ENCODE assay signal across 8 mouse cellular contexts in genomic region chr11:120722067-120722630, GRCm38 (mm10). TPM values are rescaled to one million over a fixed set of nuclear protein-coding genes. Genes with fewer than 3 reads are reported as not detected.
DNase-seq lines count a peak whose midpoint lies in the region; ATAC-seq and TF ChIP-seq lines count a peak whose summit lies in the region.
"Had no signal": no experiment of that assay in that cellular context is flagged by ENCODE, and none has a peak within 500 bp of the region (broad histone marks: within the 10 kb centered on the region; RNA-seq: fewer than 3 reads in every experiment).

No protein-coding gene starts in this region.

- peak overlapping the region; percentile 99 for H3K4me2 ChIP-seq in neural tube, embryonic 11.5 days (ENCODE audit: low read depth)
- H3K4me2 ChIP-seq in forebrain, embryonic 14.5 days (ENCODE audit: low read length) = peak overlapping the region; percentile 95

- no peak overlapping the region for H3K27ac ChIP-seq in neural tube, embryonic 11.5 days (ENCODE audit: low read depth, low read length)
- no peak overlapping the region for H3K27ac ChIP-seq in forebrain, embryonic 14.5 days (ENCODE audit: low read depth, low read length)
- peak overlapping the region; percentile 74 for H3K27ac ChIP-seq in limb, embryonic 10.5 days
- no peak overlapping the region for H3K27ac ChIP-seq in small intestine, adult 2 months (ENCODE audit: insufficient read depth, low read depth, low read length)

- intact Hi-C loops in left cerebral cortex, postnatal 25 days (cut with DNase I) = loop anchor here (5.0 kb wide), 1 partner anchor 320 kb away; no protein-coding TSS in a partner anchor

- peak overlapping the region; percentile 82 for H3K9ac ChIP-seq in neural tube, embryonic 11.5 days (ENCODE audit: low read length)
- H3K9ac ChIP-seq in forebrain, embryonic 14.5 days (ENCODE audit: low read length) = peak overlapping the region; percentile 84

- H3K4me3 ChIP-seq in neural tube, embryonic 11.5 days (ENCODE audit: low read depth, low read length) = peak overlapping the region; percentile 60
- peak overlapping the region; percentile 64 for H3K4me3 ChIP-seq in forebrain, embryonic 14.5 days (ENCODE audit: low read depth, low read length)
- peak overlapping the region; percentile 75 for H3K4me3 ChIP-seq in limb, embryonic 10.5 days
- peak overlapping the region; percentile 62 for H3K4me3 ChIP-seq in small intestine, adult 2 months (ENCODE audit: low read depth, low read length)

- no peak for TF ChIP-seq CTCF in small intestine, adult 2 months (IDR thresholded peaks at IDR 0.05; ENCODE audit: extremely low read depth, insufficient read length, insufficient replicate concordance, low read depth, low read length)

- no peak for ATAC-seq in neural tube, embryonic 11.5 days (ENCODE audit: insufficient read depth, low FRiP score, low TSS enrichment)
- ATAC-seq in forebrain, embryonic 14.5 days = no peak

- H3K36me3 ChIP-seq in neural tube, embryonic 11.5 days (ENCODE audit: control insufficient read depth, insufficient read depth, low read length) = peaks cover 4% of the 10 kb centered on the region; the same call in 1 of the 2 replicates
- peaks cover 31% of the 10 kb centered on the region for H3K36me3 ChIP-seq in forebrain, embryonic 14.5 days (ENCODE audit: control insufficient read depth, insufficient read depth, low read length)
- H3K36me3 ChIP-seq in limb, embryonic 10.5 days = peaks cover 36% of the 10 kb centered on the region
- H3K36me3 ChIP-seq in small intestine, adult 2 months (ENCODE audit: control insufficient read depth, insufficient read depth, low read length) = peaks cover 12% of the 10 kb centered on the region

- H3K9me3 ChIP-seq in neural tube, embryonic 11.5 days (ENCODE audit: control insufficient read depth, low read length) = no peaks in the 10 kb centered on the region
- H3K9me3 ChIP-seq in forebrain, embryonic 14.5 days (replicated peaks; ENCODE audit: control insufficient read depth, low read length) = no peaks in the 10 kb centered on the region
- H3K9me3 ChIP-seq in limb, embryonic 10.5 days (replicated peaks) = no peaks in the 10 kb centered on the region

- H3K4me1 ChIP-seq in neural tube, embryonic 11.5 days (ENCODE audit: control insufficient read depth, insufficient read depth, low read length) = peaks cover 15% of the 10 kb centered on the region
- peaks cover 11% of the 10 kb centered on the region for H3K4me1 ChIP-seq in forebrain, embryonic 14.5 days (ENCODE audit: control insufficient read depth, insufficient read depth, low read length)
- peaks cover 43% of the 10 kb centered on the region for H3K4me1 ChIP-seq in limb, embryonic 10.5 days
- peaks cover 16% of the 10 kb centered on the region for H3K4me1 ChIP-seq in small intestine, adult 2 months (ENCODE audit: control insufficient read depth, insufficient read depth, insufficient read length, low read length)

- WGBS in neural tube, embryonic 11.5 days = 21% methylated on average over 21 of the region's 21 CpGs
- 17% methylated on average over 21 of the region's 21 CpGs for WGBS in forebrain, embryonic 14.5 days
- 20% methylated on average over 21 of the region's 21 CpGs for WGBS in limb, embryonic 10.5 days
- 21% methylated on average over 21 of the region's 21 CpGs for WGBS in small intestine, adult 2 months

- peaks cover 13% of the 10 kb centered on the region for H3K27me3 ChIP-seq in neural tube, embryonic 11.5 days (ENCODE audit: control insufficient read depth, insufficient read depth, low read length)
- H3K27me3 ChIP-seq in forebrain, embryonic 14.5 days (replicated peaks; ENCODE audit: control insufficient read depth, insufficient read depth, low read length) = no peaks in the 10 kb centered on the region
- H3K27me3 ChIP-seq in limb, embryonic 10.5 days (ENCODE audit: low read depth, poor library complexity, severe bottlenecking) = peaks cover 55% of the 10 kb centered on the region
- no peaks in the 10 kb centered on the region for H3K27me3 ChIP-seq in small intestine, adult 2 months (ENCODE audit: control insufficient read depth, insufficient read depth, low read length)

- no peak for DNase-seq in neural tube, embryonic 11.5 days (ENCODE audit: low spot score)
- DNase-seq in neural tube, embryonic 10.5 days (ENCODE audit: extremely low spot score, low spot score) = no peak
- DNase-seq in forebrain, embryonic 14.5 days (ENCODE audit: low spot score) = no peak
- no peak for DNase-seq in limb, embryonic 10.5 days (ENCODE audit: low spot score)
- no peak for DNase-seq in left cerebral cortex, postnatal 25 days (ENCODE audit: low spot score in 2 of 2)
- DNase-seq in embryo, embryonic 10 days (ENCODE audit: low spot score) = no peak

- no peak for TF ChIP-seq POLR2A in small intestine, adult 2 months (IDR thresholded peaks at IDR 0.05; ENCODE audit: low read depth, low read length)

RNA-seq across cellular contexts. Expression of gene Rac3, which starts 0.9 kb away (rescaled TPM):
- 12.1 and 13.9 TPM in 2 replicates for polyA plus RNA-seq in neural tube, embryonic 11.5 days (2014; fragmentation: Nextera tagmentation; extraction: Ambion mirVana)
- 110 and 119 TPM in 2 replicates for polyA plus RNA-seq in forebrain, embryonic 14.5 days (2014; fragmentation: Nextera tagmentation; extraction: Ambion mirVana)
- 25.4 and 28.8 TPM in 2 replicates for polyA plus RNA-seq in limb, embryonic 10.5 days (2016; fragmentation: Nextera tagmentation; extraction: Ambion mirVana)
- polyA plus RNA-seq in small intestine, adult 2 months (2012; rRNA removed) = 4.1 and 5.1 TPM in 2 replicates
- total RNA-seq in left cerebral cortex, postnatal 25 days (2021) = 10 to 100 TPM; 39.4 to 41.0 TPM
- total RNA-seq: neutrophil, adult 5-6 weeks had no signal

RNA-seq across cellular contexts. Expression of gene Dcxr, which starts 4.9 kb away (rescaled TPM):
- polyA plus RNA-seq in neural tube, embryonic 11.5 days (2014; fragmentation: Nextera tagmentation; extraction: Ambion mirVana) = 14.9 and 16.5 TPM in 2 replicates
- polyA plus RNA-seq in forebrain, embryonic 14.5 days (2014; fragmentation: Nextera tagmentation; extraction: Ambion mirVana) = 11.2 and 13.7 TPM in 2 replicates
- polyA plus RNA-seq in limb, embryonic 10.5 days (2016; fragmentation: Nextera tagmentation; extraction: Ambion mirVana) = 14.0 and 15.9 TPM in 2 replicates
- 102 and 127 TPM in 2 replicates for polyA plus RNA-seq in small intestine, adult 2 months (2012; rRNA removed)
- 1 to 10 TPM; 6.1 to 7.4 TPM for total RNA-seq in left cerebral cortex, postnatal 25 days (2021)

RNA-seq across cellular contexts. Expression of gene Lrrc45, which starts 8.4 kb away (rescaled TPM):
- polyA plus RNA-seq in neural tube, embryonic 11.5 days (2014; fragmentation: Nextera tagmentation; extraction: Ambion mirVana) = 39.7 and 44.7 TPM in 2 replicates
- polyA plus RNA-seq in forebrain, embryonic 14.5 days (2014; fragmentation: Nextera tagmentation; extraction: Ambion mirVana) = 39.0 and 59.5 TPM in 2 replicates
- polyA plus RNA-seq in limb, embryonic 10.5 days (2016; fragmentation: Nextera tagmentation; extraction: Ambion mirVana) = 52.8 and 60.8 TPM in 2 replicates
- polyA plus RNA-seq in small intestine, adult 2 months (2012; rRNA removed) = 22.0 and 23.9 TPM in 2 replicates
- total RNA-seq in left cerebral cortex, postnatal 25 days (2021) = 10 to 100 TPM; 50.4 to 60.0 TPM

RNA-seq across cellular contexts. Expression of gene Cenpx, which starts 8.6 kb away (rescaled TPM):
- 112 and 115 TPM in 2 replicates for polyA plus RNA-seq in neural tube, embryonic 11.5 days (2014; fragmentation: Nextera tagmentation; extraction: Ambion mirVana)
- 108 and 140 TPM in 2 replicates for polyA plus RNA-seq in forebrain, embryonic 14.5 days (2014; fragmentation: Nextera tagmentation; extraction: Ambion mirVana)
- polyA plus RNA-seq in limb, embryonic 10.5 days (2016; fragmentation: Nextera tagmentation; extraction: Ambion mirVana) = 122 and 123 TPM in 2 replicates
- 38.4 and 46.2 TPM in 2 replicates for polyA plus RNA-seq in small intestine, adult 2 months (2012; rRNA removed)
- total RNA-seq in left cerebral cortex, postnatal 25 days (2021) = 10 to 100 TPM; 18.0 to 22.7 TPM

RNA-seq across cellular contexts. Expression of gene Cbr2, which starts 9.8 kb away (rescaled TPM):
- polyA plus RNA-seq in neural tube, embryonic 11.5 days (2014; fragmentation: Nextera tagmentation; extraction: Ambion mirVana) = 1.8 and 2.0 TPM in 2 replicates
- 0.98 and 1.1 TPM in 2 replicates for polyA plus RNA-seq in forebrain, embryonic 14.5 days (2014; fragmentation: Nextera tagmentation; extraction: Ambion mirVana)
- polyA plus RNA-seq in limb, embryonic 10.5 days (2016; fragmentation: Nextera tagmentation; extraction: Ambion mirVana) = 15.2 and 16.3 TPM in 2 replicates
- 1.2 and 11.4 TPM in 2 replicates for polyA plus RNA-seq in small intestine, adult 2 months (2012; rRNA removed)
- total RNA-seq in left cerebral cortex, postnatal 25 days (2021) = 1 to 10 TPM; 2.6 to 3.7 TPM
